Mouse (Mus musculus) spleen, postnatal 36 days (tissue): ENCODE data around the gene Gli2.

ENCODE experiments used
- DNase-seq, 2 experiments: peaks; one replicate each; pipeline ENCODE4 v3.0.0; 2022; ENCODE audit warnings: low spot score in 2 of 2, mixed read lengths in 1 of 2

The Gli2 gene

GRCm38 (mm10) chr1:118941336-118941735 is 112.1 kb downstream of the Gli2 start:
- DNase-seq: no peak

- no peak for DNase-seq
These were observed 113.1 kb downstream of the Gli2 start for GRCm38 (mm10) chr1:118940269-118940840.

GRCm38 (mm10) chr1:118938206-118938605 is 115.2 kb downstream of the Gli2 start:
- DNase-seq: no peak

GRCm38 (mm10) chr1:118936108-118936507 is 117.3 kb downstream of the Gli2 start:
- no peak for DNase-seq

- DNase-seq: no peak
These were observed 117.9 kb downstream of the Gli2 start for GRCm38 (mm10) chr1:118935518-118935917.

GRCm38 (mm10) chr1:118932167-118932566 is 121.3 kb downstream of the Gli2 start:
- DNase-seq: no peak

GRCm38 (mm10) chr1:118927543-118928354 is 125.7 kb downstream of the Gli2 start:
- no peak for DNase-seq

GRCm38 (mm10) chr1:118926556-118926955 is 126.9 kb downstream of the Gli2 start:
- no peak for DNase-seq

GRCm38 (mm10) chr1:118922189-118922588 is 131.2 kb downstream of the Gli2 start:
- no peak for DNase-seq

- DNase-seq: no peak
These were observed 135.7 kb downstream of the Gli2 start for GRCm38 (mm10) chr1:118917520-118918220.

- no peak for DNase-seq
These were observed 136.8 kb downstream of the Gli2 start for GRCm38 (mm10) chr1:118916477-118917075.

- DNase-seq: no peak
These were observed 139.7 kb downstream of the Gli2 start for GRCm38 (mm10) chr1:118913414-118914385.

- no peak for DNase-seq
These were observed 140.5 kb downstream of the Gli2 start for GRCm38 (mm10) chr1:118912929-118913328.

GRCm38 (mm10) chr1:118911427-118911727 is 142.0 kb downstream of the Gli2 start:
- DNase-seq: no peak

GRCm38 (mm10) chr1:118910693-118911426 is 142.6 kb downstream of the Gli2 start:
- no peak for DNase-seq

- DNase-seq: no peak
These were observed 144.4 kb downstream of the Gli2 start for GRCm38 (mm10) chr1:118909051-118909450.

GRCm38 (mm10) chr1:118907574-118907973 is 145.8 kb downstream of the Gli2 start:
- no peak for DNase-seq

- DNase-seq: no peak
These were observed 148.1 kb downstream of the Gli2 start for GRCm38 (mm10) chr1:118905319-118905718.

GRCm38 (mm10) chr1:118904909-118905308 is 148.5 kb downstream of the Gli2 start:
- no peak for DNase-seq

GRCm38 (mm10) chr1:118904431-118904830 is 149.0 kb downstream of the Gli2 start:
- no peak for DNase-seq

GRCm38 (mm10) chr1:118903742-118904141 is 149.7 kb downstream of the Gli2 start:
- no peak for DNase-seq
